Mouse (Mus musculus) limb, embryonic 12.5 days (tissue): ENCODE results near the gene Fam81a. TPM values are rescaled to one million over a fixed set of nuclear protein-coding genes. Genes with fewer than 3 reads are reported as not detected.

ENCODE experiments used
- ATAC-seq: fragments of 200-750 bp; cut with Nextera tagmentation; 2 replicates; pipeline ENCODE4 v1.8.0; 2017; ENCODE audit warnings: low read depth, moderate TSS enrichment; ENCODE audit not compliant: insufficient number of reproducible peaks, insufficient read depth, low FRiP score, low TSS enrichment
- H3K27ac ChIP-seq: fragments of 300-500 bp; sonication (generic); 2 replicates; pipeline ENCODE4 v1.5.1; 2016; ENCODE audit warnings: mild to moderate bottlenecking, moderate library complexity
- H3K27me3 ChIP-seq: fragments of 300-500 bp; sonication (generic); 2 replicates; pipeline ENCODE4 v1.6.1; 2016; ENCODE audit warnings: mild to moderate bottlenecking, moderate library complexity
- H3K36me3 ChIP-seq: fragments of 300-500 bp; sonication (generic); 2 replicates; pipeline ENCODE4 v1.6.1; 2016; ENCODE audit warnings: mild to moderate bottlenecking, moderate library complexity
- H3K4me1 ChIP-seq: fragments of 300-500 bp; sonication (generic); replicated peaks from 2 replicates; pipeline ENCODE4 v1.6.1; 2016
- H3K4me2 ChIP-seq: fragments of 300-500 bp; sonication (generic); 2 replicates; pipeline ENCODE4 v1.6.1; 2016; ENCODE audit warnings: mild to moderate bottlenecking, moderate library complexity
- H3K4me3 ChIP-seq: fragments of 300-500 bp; sonication (generic); replicated peaks from 2 replicates; pipeline ENCODE4 v1.5.1; 2016; ENCODE audit warnings: mild to moderate bottlenecking
- H3K9ac ChIP-seq: fragments of 300-500 bp; sonication (generic); replicated peaks from 2 replicates; pipeline ENCODE4 v1.6.1; 2016; ENCODE audit warnings: mild to moderate bottlenecking, moderate library complexity
- H3K9me3 ChIP-seq: fragments of 300-500 bp; sonication (generic); 2 replicates; pipeline ENCODE4 v1.6.1; 2016; ENCODE audit warnings: mild to moderate bottlenecking, moderate library complexity
- WGBS: fragments of 180-500 bp; shearing (Covaris S2); methylation state at CpG from one replicate; pipeline ENCODE4 v1.1.7; 2016; 5-methylcytosine and 5-hydroxymethylcytosine counted together
- polyA plus RNA-seq: library from polyadenylated mRNA; unstranded; fragments of >200 nt; fragmentation: Nextera tagmentation; extraction: Ambion mirVana; gene quantifications from 2 replicates; pipeline ENCODE4 v1.2.1, GENCODE M21; 2016

Gene Fam81a
- polyA plus RNA-seq, 1 experiment from 2014 or later, result 1.7 TPM

DNA sequence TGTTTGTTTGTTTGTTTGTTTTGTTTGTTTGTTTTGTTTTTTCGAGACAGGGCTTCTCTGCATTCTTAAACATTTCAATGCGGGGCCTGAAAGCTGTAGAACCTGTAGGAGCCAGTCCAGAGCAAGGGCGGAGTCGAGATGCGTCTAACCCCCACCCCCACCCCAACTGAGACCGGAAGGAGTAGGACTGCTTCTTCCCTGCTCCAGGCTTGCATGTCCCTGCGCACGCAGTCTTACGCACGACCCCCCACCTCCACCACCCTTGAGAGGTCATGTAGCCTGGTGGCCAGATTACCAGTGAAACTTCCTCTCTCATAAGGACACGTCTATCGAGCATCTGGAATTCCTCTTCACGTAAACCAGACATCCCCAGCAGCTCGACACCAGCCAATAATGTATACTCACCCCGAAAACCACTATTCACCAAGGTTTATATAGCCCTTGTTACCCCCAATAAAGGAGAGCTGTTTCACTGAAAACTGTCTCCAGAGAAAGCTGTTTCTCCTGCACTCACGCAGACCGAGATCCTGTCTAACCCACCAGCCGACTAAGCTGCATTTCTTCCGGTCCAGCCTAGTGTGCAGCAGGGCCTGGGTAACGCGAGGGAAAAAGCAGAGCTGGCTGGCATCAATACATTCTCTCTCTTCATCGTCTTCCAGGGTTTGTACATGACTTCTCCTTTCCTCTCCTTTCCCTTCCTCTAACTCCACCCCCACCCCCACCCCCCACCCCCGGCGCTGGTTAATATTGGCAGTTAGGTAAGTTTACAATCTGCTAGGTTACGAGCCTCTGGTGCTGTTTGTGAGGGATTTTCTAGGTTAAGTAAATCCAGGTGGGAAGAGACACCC lies 59.8 kb downstream of the Fam81a start:
- no peaks in the 10 kb centered on the region for H3K27me3 ChIP-seq
- peak overlapping the region; percentile 52 for H3K4me2 ChIP-seq
- no peaks in the 10 kb centered on the region for H3K9me3 ChIP-seq
- peak; percentile 58 for ATAC-seq
- H3K4me1 ChIP-seq, result peaks cover 14% of the 10 kb centered on the region
- H3K36me3 ChIP-seq, result no peaks in the 10 kb centered on the region
- H3K9ac ChIP-seq, result no peak overlapping the region
- WGBS, result 28% methylated on average over 25 of the region's 25 CpGs
- H3K27ac ChIP-seq, result peak overlapping the region; percentile 81
- peak overlapping the region; percentile 16 for H3K4me3 ChIP-seq

DNA sequence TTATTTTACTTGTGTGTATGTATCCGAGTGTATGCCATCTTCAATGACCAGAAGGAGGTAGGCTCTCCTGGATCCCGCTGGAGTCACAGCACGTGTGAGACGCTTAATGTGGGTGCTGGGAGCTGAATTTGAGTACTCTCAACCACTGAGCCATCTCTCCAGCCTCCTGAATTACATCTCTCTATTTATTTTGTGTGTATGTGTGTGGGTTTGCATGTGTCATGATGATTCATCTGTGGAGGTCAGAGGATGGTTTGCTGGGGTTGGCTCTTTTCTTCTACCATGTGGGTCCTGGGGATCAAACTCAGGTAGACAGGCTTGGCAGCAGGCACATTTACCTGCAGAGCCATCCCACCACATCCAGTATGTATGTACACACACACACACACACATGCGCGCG lies 60.6 kb downstream of the Fam81a start:
- Histone ChIP-seq H3K4me1 (peaks cover 14% of the 10 kb centered on the region), H3K4me2 (no peak overlapping the region), H3K36me3 (no peaks in the 10 kb centered on the region), H3K27me3 (no peaks in the 10 kb centered on the region), H3K27ac (no peak overlapping the region), H3K9me3 (no peaks in the 10 kb centered on the region), H3K9ac (no peak overlapping the region), H3K4me3 (peak overlapping the region; percentile 16; the same call in 1 of the 2 replicates)
- WGBS, result 97% methylated on average over 7 of the region's 7 CpGs
- no peak for ATAC-seq

DNA sequence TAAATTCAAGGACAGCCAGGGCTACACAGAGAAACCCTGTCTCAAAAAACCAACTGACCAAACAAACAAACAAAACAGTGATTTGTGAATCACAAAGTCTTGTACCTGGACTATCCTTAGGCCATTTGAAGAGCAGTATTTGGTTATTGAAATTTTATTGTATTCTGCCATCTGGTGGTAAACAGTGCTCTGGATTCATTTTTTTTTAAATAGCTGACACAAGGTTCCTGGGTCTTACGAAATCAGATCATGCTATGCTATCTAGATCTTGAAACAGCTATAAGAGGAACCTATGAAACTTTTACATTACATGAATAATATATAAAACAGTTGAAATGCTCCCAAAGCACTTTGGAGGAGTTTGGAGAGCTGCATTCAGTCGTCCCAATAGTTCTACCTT lies 61.4 kb downstream of the Fam81a start:
- peaks cover 14% of the 10 kb centered on the region for H3K4me1 ChIP-seq
- ATAC-seq, result no peak
- no peaks in the 10 kb centered on the region for H3K9me3 ChIP-seq
- no peak overlapping the region for H3K9ac ChIP-seq
- WGBS, result 66% methylated on average over 2 of the region's 2 CpGs
- no peaks in the 10 kb centered on the region for H3K36me3 ChIP-seq
- H3K27me3 ChIP-seq, result no peaks in the 10 kb centered on the region
- H3K4me2 ChIP-seq, result no peak overlapping the region
- no peak overlapping the region for H3K27ac ChIP-seq
- no peak overlapping the region for H3K4me3 ChIP-seq

DNA sequence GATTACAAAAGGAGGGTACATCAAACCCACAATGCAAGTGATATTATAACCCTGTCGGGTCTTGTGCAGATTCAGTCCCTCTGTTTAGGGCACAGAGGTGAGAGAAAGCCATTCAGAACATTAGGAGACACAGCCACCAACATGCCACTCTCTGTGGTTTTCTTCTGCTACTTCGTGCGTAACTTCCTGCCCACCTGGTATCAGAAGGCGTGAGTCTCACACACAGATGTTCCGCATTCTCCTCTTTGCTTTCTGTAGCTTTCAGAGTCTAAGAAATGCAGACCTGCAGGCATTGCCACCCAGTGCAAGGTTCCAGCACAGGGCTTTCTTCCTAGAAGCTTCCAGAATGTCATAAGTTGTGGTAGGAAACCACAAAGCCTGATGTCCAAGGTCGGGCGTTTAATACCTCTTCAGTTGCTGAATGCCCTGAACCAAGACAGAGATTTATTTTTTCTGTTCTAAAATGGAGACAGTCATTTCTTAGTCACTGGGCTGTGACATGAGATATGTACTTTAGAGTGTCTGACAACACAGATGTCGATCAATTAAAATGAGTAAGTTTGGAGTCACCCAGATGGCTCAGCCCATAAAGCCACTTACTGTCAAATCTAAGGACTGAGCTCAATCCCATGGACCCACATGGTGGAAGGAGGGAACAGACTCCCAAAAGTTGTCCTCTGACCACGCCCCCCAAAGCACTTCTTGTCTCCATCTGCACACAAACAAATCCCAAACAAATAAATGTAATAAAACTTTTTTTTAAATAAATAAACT lies 62.1 kb downstream of the Fam81a start:
- no peak overlapping the region for H3K4me2 ChIP-seq
- no peak overlapping the region for H3K4me3 ChIP-seq
- peaks cover 14% of the 10 kb centered on the region for H3K4me1 ChIP-seq
- no peaks in the 10 kb centered on the region for H3K27me3 ChIP-seq
- H3K9me3 ChIP-seq, result no peaks in the 10 kb centered on the region
- no peak for ATAC-seq
- no peaks in the 10 kb centered on the region for H3K36me3 ChIP-seq
- no peak overlapping the region for H3K9ac ChIP-seq
- no peak overlapping the region for H3K27ac ChIP-seq
- WGBS, result 80% methylated on average over 9 of the region's 9 CpGs

DNA sequence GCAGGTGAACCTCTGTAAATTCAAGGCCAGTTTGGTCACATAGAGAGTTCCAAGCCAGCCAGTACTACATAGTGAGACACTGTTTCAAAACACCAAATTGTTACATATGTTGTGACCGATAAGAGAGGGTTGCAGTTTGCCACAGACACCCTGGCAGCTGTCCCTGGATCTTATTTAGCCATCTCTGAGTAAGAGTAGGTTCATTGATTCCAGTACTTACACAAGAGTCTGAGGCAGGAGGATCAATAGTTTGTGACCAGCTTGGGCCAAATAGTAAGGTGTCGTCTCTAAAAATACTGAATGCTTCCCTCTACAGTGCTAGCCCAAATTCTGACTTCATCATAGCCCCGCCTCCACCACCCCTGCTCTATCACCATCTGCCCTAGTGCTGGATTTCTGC lies 64.3 kb downstream of the Fam81a start:
- 91% methylated on average over 3 of the region's 3 CpGs for WGBS
- Histone ChIP-seq H3K9ac (no peak overlapping the region), H3K4me2 (no peak overlapping the region), H3K27ac (no peak overlapping the region), H3K27me3 (no peaks in the 10 kb centered on the region), H3K4me1 (peaks cover 11% of the 10 kb centered on the region), H3K36me3 (no peaks in the 10 kb centered on the region), H3K4me3 (no peak overlapping the region), H3K9me3 (no peaks in the 10 kb centered on the region)
- no peak for ATAC-seq

DNA sequence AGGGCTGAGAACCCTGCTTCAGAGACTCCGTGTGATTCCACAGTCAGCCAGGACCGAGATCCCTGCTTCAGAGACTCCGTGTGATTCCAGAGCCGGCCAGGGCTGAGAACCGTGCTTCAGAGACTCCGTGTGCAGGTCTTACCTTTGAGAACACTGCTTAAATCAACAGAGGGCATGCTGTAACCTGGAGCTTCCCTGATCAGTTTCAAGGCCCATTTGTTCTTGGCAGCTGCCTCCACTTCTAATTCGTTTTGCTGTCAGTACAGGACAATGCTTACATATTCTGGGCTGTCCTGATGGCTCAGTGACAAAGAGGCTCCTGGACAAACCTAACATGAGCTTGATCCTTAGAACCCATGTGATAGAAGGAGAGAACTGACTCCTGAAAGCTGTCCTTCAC lies 65.2 kb downstream of the Fam81a start:
- H3K9me3 ChIP-seq, result no peaks in the 10 kb centered on the region
- ATAC-seq, result no peak
- no peak overlapping the region for H3K9ac ChIP-seq
- no peaks in the 10 kb centered on the region for H3K27me3 ChIP-seq
- 75% methylated on average over 7 of the region's 7 CpGs for WGBS
- no peak overlapping the region for H3K27ac ChIP-seq
- H3K4me2 ChIP-seq, result no peak overlapping the region
- H3K36me3 ChIP-seq, result no peaks in the 10 kb centered on the region
- peaks cover 3% of the 10 kb centered on the region for H3K4me1 ChIP-seq
- no peak overlapping the region for H3K4me3 ChIP-seq

DNA sequence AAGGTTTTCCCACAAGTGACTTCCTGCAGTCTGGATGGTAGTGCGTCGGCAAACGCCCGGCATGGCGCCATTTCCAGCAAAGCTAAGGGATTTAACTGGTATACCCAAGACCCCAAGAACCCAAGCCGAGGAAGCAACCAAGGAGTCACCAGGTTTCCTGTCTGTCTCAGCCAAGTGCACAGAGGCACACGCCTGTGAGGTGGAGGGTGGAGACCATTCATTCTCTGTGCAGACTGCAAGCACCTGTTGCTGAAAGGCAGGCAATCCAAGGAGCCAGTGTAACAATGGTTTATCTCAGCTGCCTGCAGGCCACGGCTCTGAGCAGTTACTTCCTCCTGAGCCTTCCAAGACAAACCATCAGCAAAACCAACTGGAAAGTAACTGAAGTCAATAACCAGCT lies 70.0 kb downstream of the Fam81a start:
- WGBS, result 87% methylated on average over 8 of the region's 8 CpGs
- no peak for ATAC-seq
- H3K27ac ChIP-seq, result no peak overlapping the region

DNA sequence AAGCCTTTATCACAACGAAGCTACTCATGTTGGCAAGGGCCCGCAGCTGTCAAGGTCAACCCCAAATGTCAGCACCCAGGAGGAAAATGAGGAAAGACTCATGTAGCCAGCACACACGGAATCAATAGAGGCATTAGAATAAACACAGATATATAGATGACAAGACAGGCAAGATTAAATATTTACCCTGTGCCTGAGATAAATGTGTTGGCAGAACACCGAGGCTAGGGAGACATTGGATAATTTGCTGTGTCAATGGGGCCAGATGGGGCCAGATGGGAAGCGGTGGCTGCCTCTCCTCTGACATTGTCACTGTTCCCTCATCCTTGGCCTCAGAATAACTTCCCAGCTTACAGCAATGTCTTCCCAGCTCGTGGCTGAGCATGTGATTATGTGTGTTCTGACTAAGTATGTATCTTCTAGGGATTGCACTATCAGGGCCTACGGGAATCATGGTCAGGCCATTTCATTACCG lies 72.4 kb downstream of the Fam81a start:
- no peak overlapping the region for H3K27ac ChIP-seq
- no peak overlapping the region for H3K4me2 ChIP-seq
- no peaks in the 10 kb centered on the region for H3K4me1 ChIP-seq
- no peaks in the 10 kb centered on the region for H3K27me3 ChIP-seq
- no peaks in the 10 kb centered on the region for H3K36me3 ChIP-seq
- no peak overlapping the region for H3K4me3 ChIP-seq
- H3K9ac ChIP-seq, result no peak overlapping the region
- ATAC-seq, result no peak
- H3K9me3 ChIP-seq, result no peaks in the 10 kb centered on the region
- 83% methylated on average over 8 of the region's 8 CpGs for WGBS

More for the DNA sequence above, 70.0 kb downstream of the Fam81a start:
- no peaks in the 10 kb centered on the region for H3K9me3 ChIP-seq
- no peak overlapping the region for H3K9ac ChIP-seq
- no peaks in the 10 kb centered on the region for H3K4me1 ChIP-seq
- H3K36me3 ChIP-seq, result no peaks in the 10 kb centered on the region
- no peak overlapping the region for H3K4me2 ChIP-seq
- H3K27me3 ChIP-seq, result no peaks in the 10 kb centered on the region
- H3K4me3 ChIP-seq, result no peak overlapping the region

DNA sequence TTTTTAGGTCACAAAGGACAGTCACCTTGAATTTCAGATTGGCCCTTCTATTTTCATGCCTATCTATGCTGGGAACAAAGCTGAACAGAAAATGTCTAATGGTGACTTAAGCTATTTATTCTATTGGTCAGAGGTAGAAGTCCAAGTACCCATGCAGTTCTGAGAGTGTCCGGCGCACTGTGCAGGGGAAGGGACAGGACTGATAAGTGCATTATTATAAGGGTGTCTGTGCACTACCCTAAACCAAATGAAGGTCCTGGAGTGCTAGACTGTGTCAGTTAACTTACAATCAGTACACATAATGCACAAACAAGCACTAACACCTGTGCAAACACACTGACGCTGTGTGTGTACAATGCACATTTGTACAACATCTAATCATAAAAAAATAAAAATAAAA lies 74.9 kb downstream of the Fam81a start:
- no peak for ATAC-seq
- Histone ChIP-seq H3K4me2 (no peak overlapping the region), H3K36me3 (no peaks in the 10 kb centered on the region), H3K9ac (no peak overlapping the region), H3K4me3 (no peak overlapping the region), H3K9me3 (no peaks in the 10 kb centered on the region), H3K27ac (no peak overlapping the region), H3K27me3 (no peaks in the 10 kb centered on the region), H3K4me1 (no peaks in the 10 kb centered on the region)
- WGBS, result 93% methylated on average over 3 of the region's 3 CpGs

DNA sequence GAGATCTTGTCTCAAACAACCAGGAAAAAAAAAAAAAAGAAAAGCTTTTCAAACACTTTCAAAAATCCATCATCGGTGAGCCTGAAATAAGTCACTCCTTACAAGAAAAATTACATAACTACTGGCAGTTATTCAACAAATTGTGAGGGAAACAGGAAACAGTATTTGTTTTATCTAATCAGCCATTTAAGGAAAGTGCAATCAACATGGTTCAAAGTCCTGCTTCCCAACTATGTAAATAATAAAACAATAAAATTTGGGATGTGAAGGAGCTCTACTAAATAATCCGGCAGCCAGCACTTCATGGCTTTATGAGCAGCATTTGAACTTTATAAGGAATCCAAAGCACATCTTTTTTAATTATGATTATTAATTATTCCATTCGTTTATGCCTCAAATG lies 80.3 kb downstream of the Fam81a start:
- ATAC-seq, result no peak
- Histone ChIP-seq H3K4me1 (peaks cover 3% of the 10 kb centered on the region; the same call in 1 of the 2 replicates), H3K36me3 (no peaks in the 10 kb centered on the region), H3K27ac (no peak overlapping the region), H3K4me2 (no peak overlapping the region), H3K4me3 (no peak overlapping the region), H3K27me3 (no peaks in the 10 kb centered on the region), H3K9ac (no peak overlapping the region), H3K9me3 (no peaks in the 10 kb centered on the region; the same call in 1 of the 2 replicates)
- WGBS, result 83% methylated on average over 3 of the region's 3 CpGs

DNA sequence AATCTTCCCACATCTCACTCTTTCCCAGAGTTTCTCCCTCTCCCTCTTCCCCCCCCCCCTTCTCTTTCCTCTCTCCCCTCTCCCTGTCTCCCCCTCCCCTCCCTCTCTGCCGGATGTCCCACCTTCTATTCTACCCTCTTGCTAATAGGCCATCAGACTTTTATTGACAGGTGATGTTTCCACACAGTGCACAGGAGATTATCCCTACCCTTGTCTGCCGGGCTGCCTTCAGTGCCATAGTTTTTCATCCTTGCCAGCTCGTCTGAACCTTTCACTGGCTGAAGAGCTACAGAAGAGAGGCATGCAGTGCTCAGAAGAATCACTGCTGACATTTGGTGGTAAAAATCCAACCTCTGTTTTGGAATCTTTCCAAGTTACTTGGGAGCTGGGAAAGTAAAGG lies 88.9 kb downstream of the Fam81a start:
- Histone ChIP-seq H3K9ac (no peak overlapping the region), H3K4me3 (no peak overlapping the region), H3K27ac (no peak overlapping the region), H3K4me1 (peaks cover 17% of the 10 kb centered on the region), H3K9me3 (no peaks in the 10 kb centered on the region; the same call in 1 of the 2 replicates), H3K27me3 (no peaks in the 10 kb centered on the region), H3K36me3 (no peaks in the 10 kb centered on the region), H3K4me2 (no peak overlapping the region)
- no peak for ATAC-seq
- WGBS, result 55% methylated on average over 3 of the region's 3 CpGs
